Mouse (Mus musculus): ENCODE results near the gene Sp2. TPM values are rescaled to one million over a fixed set of nuclear protein-coding genes. Genes with fewer than 3 reads are reported as not detected.
A peak's percentile ranks its signal among the peaks of the same experiment; 100 is the strongest.

Sp2 gene
- total RNA-seq, 1 experiment from 2014 or later, result 7.1 TPM

GRCm38 (mm10) chr11:96947849-96948248, 34.9 kb downstream of the Sp2 start:
- no peak for ATAC-seq (replicated peaks; ENCODE audit: insufficient number of reproducible peaks, low FRiP score, low TSS enrichment, poor library complexity, severe bottlenecking)

GRCm38 (mm10) chr11:96946498-96946897, 36.3 kb downstream of the Sp2 start:
- ATAC-seq (replicated peaks; ENCODE audit: insufficient number of reproducible peaks, low FRiP score, low TSS enrichment, poor library complexity, severe bottlenecking), result no peak

- no peak for ATAC-seq (replicated peaks; ENCODE audit: insufficient number of reproducible peaks, low FRiP score, low TSS enrichment, poor library complexity, severe bottlenecking)
These were observed 37.7 kb downstream of the Sp2 start for GRCm38 (mm10) chr11:96944844-96945580.

- ATAC-seq (replicated peaks; ENCODE audit: insufficient number of reproducible peaks, low FRiP score, low TSS enrichment, poor library complexity, severe bottlenecking), result peak; percentile 99
These were observed 38.9 kb downstream of the Sp2 start, which contains the start of gene Pnpo for GRCm38 (mm10) chr11:96943746-96944304. Pnpo (minus strand) TSS chr11:96943986.

- no peak for ATAC-seq (replicated peaks; ENCODE audit: insufficient number of reproducible peaks, low FRiP score, low TSS enrichment, poor library complexity, severe bottlenecking)
These were observed 40.7 kb downstream of the Sp2 start for GRCm38 (mm10) chr11:96941989-96942590.

- ATAC-seq (replicated peaks; ENCODE audit: insufficient number of reproducible peaks, low FRiP score, low TSS enrichment, poor library complexity, severe bottlenecking), result no peak
These were observed 41.9 kb downstream of the Sp2 start for GRCm38 (mm10) chr11:96940578-96941465.

- no peak for ATAC-seq (replicated peaks; ENCODE audit: insufficient number of reproducible peaks, low FRiP score, low TSS enrichment, poor library complexity, severe bottlenecking)
These were observed 44.3 kb downstream of the Sp2 start for GRCm38 (mm10) chr11:96938426-96938800.

- ATAC-seq (replicated peaks; ENCODE audit: insufficient number of reproducible peaks, low FRiP score, low TSS enrichment, poor library complexity, severe bottlenecking), result peak; percentile 74
These were observed 45.0 kb downstream of the Sp2 start for GRCm38 (mm10) chr11:96937549-96938425.

- ATAC-seq (replicated peaks; ENCODE audit: insufficient number of reproducible peaks, low FRiP score, low TSS enrichment, poor library complexity, severe bottlenecking), result no peak
These were observed 46.7 kb downstream of the Sp2 start for GRCm38 (mm10) chr11:96935872-96936650.

- peak; percentile 95 for ATAC-seq (replicated peaks; ENCODE audit: insufficient number of reproducible peaks, low FRiP score, low TSS enrichment, poor library complexity, severe bottlenecking)
These were observed 47.8 kb downstream of the Sp2 start for GRCm38 (mm10) chr11:96934921-96935356.

GRCm38 (mm10) chr11:96933562-96934276, 49.0 kb downstream of the Sp2 start:
- no peak for ATAC-seq (replicated peaks; ENCODE audit: insufficient number of reproducible peaks, low FRiP score, low TSS enrichment, poor library complexity, severe bottlenecking)

GRCm38 (mm10) chr11:96931327-96932062, 51.3 kb downstream of the Sp2 start:
- no peak for ATAC-seq (replicated peaks; ENCODE audit: insufficient number of reproducible peaks, low FRiP score, low TSS enrichment, poor library complexity, severe bottlenecking)

GRCm38 (mm10) chr11:96929766-96930331, 52.9 kb downstream of the Sp2 start:
- no peak for ATAC-seq (replicated peaks; ENCODE audit: insufficient number of reproducible peaks, low FRiP score, low TSS enrichment, poor library complexity, severe bottlenecking)

- no peak for ATAC-seq (replicated peaks; ENCODE audit: insufficient number of reproducible peaks, low FRiP score, low TSS enrichment, poor library complexity, severe bottlenecking)
These were observed 53.5 kb downstream of the Sp2 start for GRCm38 (mm10) chr11:96929096-96929765.

- ATAC-seq (replicated peaks; ENCODE audit: insufficient number of reproducible peaks, low FRiP score, low TSS enrichment, poor library complexity, severe bottlenecking), result no peak
These were observed 54.1 kb downstream of the Sp2 start for GRCm38 (mm10) chr11:96928691-96929090.

Data from monocyte, adult 5-6 weeks (primary cell).